ENCODE assay signal across 20 mouse cellular contexts in genomic region chr9:54544954-54545315, GRCm38 (mm10). TPM values are rescaled to one million over a fixed set of nuclear protein-coding genes. Genes with fewer than 3 reads are reported as not detected.
DNase-seq lines count a peak whose midpoint lies in the region; TF ChIP-seq lines count a peak whose summit lies in the region.
"Had no signal": no experiment of that assay in that cellular context is flagged by ENCODE, and none has a peak within 500 bp of the region (broad histone marks: within the 10 kb centered on the region; RNA-seq: fewer than 3 reads in every experiment).

No protein-coding gene starts in this region.

- H3K4me3 ChIP-seq in CH12.LX (replicated peaks in 1 of 3; ENCODE audit: low read depth in 2 of 3, low read length in 2 of 3, poor library complexity in 1 of 3): peak overlapping the region in 1 of 3 experiments; percentile 27

- dilution Hi-C loops in CH12.LX (cut with MboI; ENCODE audit: extremely low pct_ligation_motif_present, extremely low pct_unique_long_range_greater_than_20kb, low sequenced_read_pairs): no loop called here

- H3K9me3 ChIP-seq in CH12.LX (replicated peaks; ENCODE audit: low read length): no peaks in the 10 kb centered on the region
- H3K9me3 ChIP-seq: G1E had no signal

- H3K79me2 ChIP-seq in CH12.LX (replicated peaks; ENCODE audit: control insufficient read depth, extremely low read depth, insufficient read depth, poor library complexity, severe bottlenecking): no peaks in the 10 kb centered on the region

- no peaks in the 10 kb centered on the region for H3K36me3 ChIP-seq in CH12.LX (replicated peaks in 1 of 2; ENCODE audit: control insufficient read depth in 1 of 2, insufficient read depth in 1 of 2, low read length in 1 of 2)
- H3K36me3 ChIP-seq: G1E had no signal

- TF ChIP-seq EP300 in CH12.LX (IDR thresholded peaks at IDR 0.05; ENCODE audit: low read length): no peak; the same call in 1 of the 2 replicates

- peak; percentile 61 for DNase-seq in CH12.LX (ENCODE audit: extremely low read depth)
- DNase-seq in heart, postnatal 4 days: no peak
- DNase-seq: adrenal gland, adult 2 months; adrenal gland, adult 8-10 months; adrenal gland, postnatal 10 days; adrenal gland, postnatal 14 days; adrenal gland, postnatal 25 days; adrenal gland, postnatal 36 days; B cell, adult 2 months; cerebellum, adult 11 months; cerebellum, adult 11-12 months; cerebellum, adult 18-20 months; cerebellum, adult 2 months; cerebellum, adult 8-10 months had no signal

- peak overlapping the region; percentile 28 for H3K9ac ChIP-seq in CH12.LX (ENCODE audit: insufficient read depth, low read depth)

- peaks cover 42 to 88% of the 10 kb centered on the region in 2 experiments for H3K4me1 ChIP-seq in CH12.LX (ENCODE audit: control insufficient read depth in 1 of 2, insufficient read depth in 2 of 2)

- in situ Hi-C loops in CH12.LX (cut with MboI; ENCODE audit: low pct_ligation_motif_present, low pct_unique_long_range_greater_than_20kb, low sequenced_read_pairs): no loop called here

- peak overlapping the region; percentile 71 for H3K4me2 ChIP-seq in CH12.LX (ENCODE audit: insufficient read depth, low read depth, poor library complexity, severe bottlenecking)

- H3K27me3 ChIP-seq in CH12.LX (replicated peaks): no peaks in the 10 kb centered on the region
- H3K27me3 ChIP-seq: Patski had no signal

- TF ChIP-seq RAD21 in CH12.LX (IDR thresholded peaks at IDR 0.05; ENCODE audit: low read depth, low read length): no peak

- H3K27ac ChIP-seq in CH12.LX (ENCODE audit: insufficient read depth, low read depth): peak overlapping the region; percentile 98

- TF ChIP-seq CTCF in CH12.LX (conservative IDR thresholded peaks at IDR 0.05 in 1 of 2, IDR thresholded peaks at IDR 0.05 in 1 of 2; ENCODE audit: low read depth in 2 of 2, low read length in 2 of 2): no peak

- TF ChIP-seq POLR2A in CH12.LX (IDR thresholded peaks at IDR 0.05; ENCODE audit: low read depth, low read length): no peak; the same call in 1 of the 2 replicates

TF ChIP-seq in CH12.LX, 34 proteins besides CTCF, POLR2A, EP300 and RAD21:
- no peak for TF ChIP-seq USF1 (IDR thresholded peaks at IDR 0.05; ENCODE audit: low read depth, low read length)
- peak; percentile 64; the same call in 1 of the 2 replicates for TF ChIP-seq JUN (IDR thresholded peaks at IDR 0.05; ENCODE audit: insufficient read depth, low read depth, low read length)
- TF ChIP-seq TCF12 (IDR thresholded peaks at IDR 0.05; ENCODE audit: low read depth, low read length): 0 out of 2 replicates have a peak, but pooled peaks have one; percentile 30
- TF ChIP-seq ZMIZ1 (IDR thresholded peaks at IDR 0.05; ENCODE audit: low read depth, low read length): 0 out of 2 replicates have a peak, but pooled peaks have one; percentile 28
- no peak for TF ChIP-seq RCOR1 (conservative IDR thresholded peaks at IDR 0.05; ENCODE audit: low read depth, low read length)
- peak; percentile 68; the same call in 1 of the 2 replicates for TF ChIP-seq IRF4 (IDR thresholded peaks at IDR 0.05; ENCODE audit: low read depth, low read length)
- no peak; the same call in 1 of the 2 replicates for TF ChIP-seq MEF2A (IDR thresholded peaks at IDR 0.05; ENCODE audit: borderline replicate concordance, low read depth, low read length)

RNA-seq across cellular contexts. Expression of gene Sh2d7, which starts 6.2 kb away (rescaled TPM):
- 0.81 and 0.84 TPM in 2 replicates for total RNA-seq in CH12.LX (2012; rRNA removed)
- 0.83 and 0.90 TPM in 2 replicates for total RNA-seq in CH12.LX (2014; rRNA removed)
- 0.52 and 0.56 TPM in 2 replicates for polyA plus RNA-seq in CH12.LX (2012; ENCODE audit: insufficient read length, low read depth)
- not detected for total RNA-seq in heart, postnatal 4 days (2021)
- total RNA-seq: adrenal gland, adult 18-20 months; adrenal gland, adult 2 months; adrenal gland, adult 8-10 months; adrenal gland, postnatal 10 days; adrenal gland, postnatal 14 days; adrenal gland, postnatal 25 days; adrenal gland, postnatal 36 days; adrenal gland, postnatal 4 days had no signal
- polyA plus RNA-seq: activated CD4-positive, CD25-positive, alpha-beta regulatory T cell, adult 4 months; adrenal gland, adult 2 months; CD4-positive, CD25-positive, alpha-beta regulatory T cell, adult 4 months; cerebellum, adult 2 months; G1E had no signal

RNA-seq across cellular contexts. Expression of gene Cib2, which starts 15.1 kb away (rescaled TPM):
- total RNA-seq in CH12.LX (2012; rRNA removed) (2.0 and 2.1 TPM in 2 replicates), CH12.LX (2014; rRNA removed) (3.3 and 3.4 TPM in 2 replicates)
- 2.3 and 3.5 TPM in 2 replicates for polyA plus RNA-seq in CH12.LX (2012; ENCODE audit: insufficient read length, low read depth)
- total RNA-seq in heart, postnatal 4 days (2021): 1 to 10 TPM; 1.5 to 2.1 TPM
- total RNA-seq: G1E had no signal

RNA-seq across cellular contexts. Expression of gene Idh3a, which starts 41.2 kb away (rescaled TPM):
- 102 and 135 TPM in 2 replicates for total RNA-seq in CH12.LX (2012; rRNA removed)
- total RNA-seq in CH12.LX (2014; rRNA removed): 192 and 198 TPM in 2 replicates
- 178 and 186 TPM in 2 replicates for polyA plus RNA-seq in CH12.LX (2012; ENCODE audit: insufficient read length, low read depth)
- total RNA-seq in heart, postnatal 4 days (2021): 100 to 1,000 TPM; 502 TPM

RNA-seq across cellular contexts. Expression of gene Dmxl2, which starts 43.5 kb away (rescaled TPM):
- total RNA-seq in CH12.LX (2012; rRNA removed) (20.1 and 23.7 TPM in 2 replicates), CH12.LX (2014; rRNA removed) (21.8 and 24.2 TPM in 2 replicates)
- polyA plus RNA-seq in CH12.LX (2012; ENCODE audit: insufficient read length, low read depth): 22.5 and 26.6 TPM in 2 replicates
- total RNA-seq in heart, postnatal 4 days (2021): 10 to 100 TPM; 21.2 to 24.5 TPM
- polyA plus RNA-seq: G1E had no signal
